Mouse (Mus musculus) natural killer cell, adult 2 months (primary cell): ENCODE results near the gene Pfkm.
A peak's percentile ranks its signal among the peaks of the same experiment; 100 is the strongest.

Experiments used
- DNase-seq, 2 experiments: peaks; one replicate each; pipeline ENCODE4 v3.0.0; 2022; ENCODE audit warnings: low spot score in 2 of 2

Pfkm gene

DNA sequence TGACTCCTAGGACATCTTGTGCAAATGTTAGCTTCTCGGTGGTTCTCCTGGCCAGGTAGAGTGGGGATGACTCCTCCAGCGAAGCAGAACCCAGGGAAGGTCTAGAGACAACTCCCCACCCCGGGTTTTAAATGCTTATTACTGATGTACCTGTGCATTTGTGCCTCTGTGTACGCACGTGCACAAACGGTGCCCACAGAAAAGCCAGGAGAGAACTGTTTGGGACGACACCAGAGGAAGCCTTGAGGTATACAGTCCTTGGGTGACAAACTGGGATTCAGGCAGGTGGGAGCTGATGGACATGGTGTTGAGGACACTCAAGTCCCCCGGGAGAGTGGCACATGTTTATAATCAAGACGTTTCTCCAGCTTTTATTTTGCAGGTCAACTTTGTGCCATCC is 78.5 kb downstream of the Pfkm start:
- no peak for DNase-seq

DNA sequence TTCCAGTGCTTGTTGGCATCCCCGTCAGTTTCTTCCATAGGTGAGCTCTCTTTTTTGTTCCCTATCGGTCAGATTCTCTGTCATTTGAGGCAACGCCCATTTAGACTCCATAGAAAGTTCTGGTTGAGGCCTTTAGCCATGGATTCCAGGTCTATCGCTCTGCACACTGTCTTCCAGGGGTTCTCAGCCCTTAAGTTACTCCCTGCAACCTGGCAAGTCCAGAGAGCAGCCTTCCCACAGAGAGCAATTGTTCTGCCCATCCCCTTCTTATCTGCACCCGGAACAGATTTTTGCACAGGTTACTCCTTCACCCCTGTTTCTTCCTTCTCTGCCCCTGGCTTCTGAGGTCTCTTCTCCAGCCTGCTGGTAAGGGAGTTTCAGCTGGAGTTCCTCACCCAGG is 79.7 kb downstream of the Pfkm start:
- no peak for DNase-seq

DNA sequence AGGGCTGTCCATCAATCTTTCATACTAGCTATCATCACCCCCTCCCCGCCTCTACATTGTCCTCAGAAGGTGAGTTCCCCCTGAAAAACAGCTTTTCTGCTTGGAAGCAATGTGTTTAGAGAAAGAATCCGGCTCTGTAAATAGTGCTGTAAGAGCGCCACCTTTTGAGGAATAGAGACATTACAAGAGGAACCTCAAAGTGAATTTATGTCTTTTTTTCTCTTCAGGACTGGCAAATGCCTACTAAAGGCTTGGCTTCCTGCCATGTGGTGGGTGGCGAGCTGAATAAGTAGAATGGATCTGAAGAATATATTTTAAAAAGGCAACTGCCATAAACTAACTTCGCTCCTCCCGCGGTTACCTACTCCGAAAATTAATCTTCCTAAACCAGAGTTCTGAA is 81.4 kb downstream of the Pfkm start:
- DNase-seq = no peak

DNA sequence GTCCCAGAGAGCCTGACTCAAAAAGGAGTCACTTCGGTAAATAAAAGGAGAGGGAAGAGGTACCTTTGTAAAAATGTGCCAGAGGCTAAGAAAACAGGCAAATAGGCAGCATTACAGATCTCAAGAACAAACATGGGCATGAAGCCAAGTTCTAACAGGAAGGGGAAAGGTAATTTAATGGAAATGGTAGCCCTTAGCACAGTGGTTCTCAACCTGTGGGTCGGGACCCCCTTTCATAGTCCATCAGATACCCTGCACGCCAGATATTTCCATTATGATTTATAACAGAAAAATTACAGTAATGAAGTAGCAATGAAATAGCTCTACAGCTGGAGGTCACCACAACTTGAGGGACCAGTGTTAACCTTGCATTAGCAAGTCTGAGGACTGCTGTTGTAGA is 84.9 kb downstream of the Pfkm start:
- no peak for DNase-seq

DNA sequence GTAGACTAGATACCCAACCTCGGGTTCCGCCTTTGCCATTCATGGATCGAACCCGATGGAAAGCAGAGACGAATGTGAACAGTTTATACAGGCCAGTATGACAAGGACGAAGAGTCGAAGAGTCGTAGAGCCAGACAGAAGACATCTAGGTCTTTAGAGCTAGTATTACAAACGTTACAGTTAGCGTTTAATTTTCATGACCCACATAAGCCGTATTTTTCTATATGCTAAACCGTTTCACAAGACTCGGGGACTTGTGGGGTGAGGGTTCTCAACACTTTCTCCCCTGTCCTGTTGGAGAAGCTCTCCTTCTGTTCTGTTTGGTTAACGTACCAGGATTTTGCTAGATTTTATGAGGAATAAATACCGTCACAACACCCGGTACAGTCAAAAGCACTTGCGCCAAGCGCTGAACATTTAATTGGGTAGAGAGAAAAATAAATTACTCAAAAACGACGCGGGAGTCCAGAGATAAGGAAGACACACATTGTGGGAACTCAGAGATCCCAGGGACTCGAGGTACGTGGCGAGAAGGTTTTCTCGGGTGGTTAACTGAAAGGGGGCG is 88.3 kb downstream of the Pfkm start:
- DNase-seq = no peak

DNA sequence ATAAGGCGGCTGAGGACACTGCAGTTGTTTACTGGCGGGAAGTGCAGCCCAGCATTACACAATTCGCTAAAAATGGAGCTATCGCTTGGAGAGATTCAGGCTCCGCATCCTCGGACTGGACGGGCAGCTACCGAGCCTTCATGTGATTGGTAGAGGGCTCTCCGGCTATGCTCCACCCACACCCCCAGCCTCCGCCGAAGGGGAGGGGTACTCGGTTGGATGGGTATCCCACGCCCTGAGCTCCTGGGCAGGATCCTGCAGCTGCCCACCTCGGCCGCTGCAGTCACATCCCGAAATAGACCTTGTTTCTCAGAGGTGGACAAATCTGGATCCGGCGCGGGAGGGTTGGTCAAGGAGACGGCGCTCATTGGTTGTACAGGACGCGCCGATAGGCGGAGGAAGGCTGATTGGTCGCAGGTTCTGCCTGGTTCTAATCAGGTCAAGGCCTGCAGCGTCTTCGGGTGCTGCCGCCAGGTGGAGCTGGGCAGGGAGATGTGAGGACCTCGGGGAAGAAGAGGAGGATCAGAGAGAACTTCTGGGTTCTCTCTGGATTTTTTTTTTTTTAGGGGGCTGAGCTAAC is 88.8 kb downstream of the Pfkm start:
- DNase-seq = peak; percentile 54 to 77
